Mouse (Mus musculus): ENCODE data around the gene A930033H14Rik.

- TF ChIP-seq POLR2A (IDR thresholded peaks at IDR 0.05; ENCODE audit: low read depth, low read length) (no peak; the same call in 1 of the 2 replicates), CTCF (IDR thresholded peaks at IDR 0.05; ENCODE audit: borderline replicate concordance, insufficient read depth, low read length) (no peak)
Observed at GRCm38 (mm10) chr10:69213451-69213877, 566 bp upstream of the A930033H14Rik start.

All from embryonic fibroblast, embryonic 13.5 days (primary cell).